Mouse (Mus musculus) G1E (cell line): ENCODE measurements around the gene Lgals3bp. TPM values are rescaled to one million over a fixed set of nuclear protein-coding genes. Genes with fewer than 3 reads are reported as not detected.

ENCODE experiments used
- ATAC-seq: 2 replicates; pipeline ENCODE4 v1.8.0; 2016; ENCODE audit warnings: mild to moderate bottlenecking; ENCODE audit not compliant: insufficient number of reproducible peaks, poor library complexity, low FRiP score, severe bottlenecking; ENCODE audit errors: extremely low read depth
- DNase-seq: peaks from one replicate; pipeline ENCODE4 v3.0.0; 2012; ENCODE audit warnings: low spot score
- H3K27me3 ChIP-seq: 2 replicates; pipeline ENCODE4 v1.6.1; 2012; ENCODE audit warnings: mild to moderate bottlenecking, low read length, inconsistent platforms; ENCODE audit not compliant: insufficient read depth
- H3K36me3 ChIP-seq: replicated peaks from 2 replicates; pipeline ENCODE3; 2012; ENCODE audit warnings: mild to moderate bottlenecking, inconsistent platforms
- H3K4me1 ChIP-seq: 2 replicates; pipeline ENCODE4 v1.6.1; 2012; ENCODE audit warnings: low read depth, low read length, inconsistent platforms, mixed read lengths; ENCODE audit not compliant: insufficient read depth
- H3K4me3 ChIP-seq: 2 replicates; pipeline ENCODE4 v1.5.1; 2012; ENCODE audit warnings: low read depth, mild to moderate bottlenecking, inconsistent platforms, low read length, moderate library complexity, mixed read lengths
- H3K9me3 ChIP-seq: replicated peaks from 2 replicates; pipeline ENCODE4 v1.6.1; 2012; ENCODE audit warnings: inconsistent platforms
- CTCF ChIP-seq: IDR thresholded peaks from 2 replicates; pipeline ENCODE4 v1.5.1; 2012; ENCODE audit warnings: low read depth, low read length, inconsistent platforms, mixed read lengths
- GATA1 ChIP-seq: IDR thresholded peaks from 2 replicates; pipeline ENCODE4 v1.6.1; 2012; ENCODE audit warnings: borderline replicate concordance, low read length, inconsistent platforms, mixed read lengths
- GATA2 ChIP-seq: IDR thresholded peaks from 2 replicates; pipeline ENCODE4 v1.6.1; 2012; ENCODE audit warnings: low read depth, low read length, inconsistent platforms, borderline replicate concordance
- POLR2AphosphoS5 ChIP-seq: IDR thresholded peaks from 2 replicates; pipeline ENCODE4 v1.6.1; 2012; ENCODE audit warnings: low read depth, low read length, inconsistent platforms; ENCODE audit not compliant: insufficient replicate concordance
- TAL1 ChIP-seq: conservative IDR thresholded peaks from 2 replicates; pipeline ENCODE4 v1.6.1; 2012; ENCODE audit warnings: low read depth, low read length, inconsistent platforms, mixed read lengths
- polyA plus RNA-seq: library from polyadenylated mRNA; stranded (reverse); fragments of >175 nt; gene quantifications from 2 replicates; pipeline ENCODE4 v1.2.3, GENCODE M21; 2012
- total RNA-seq, 2 experiments: library from RNA; stranded (forward) in 1 of 2; stranded (reverse) in 1 of 2; fragments of 200-1000 nt in 1 of 2; fragments of >200 nt in 1 of 2; fragmentation: Nextera tagmentation in 1 of 2; gene quantifications; 2 replicates each; pipeline ENCODE4 v1.2.3; 2014 to 2017

Gene Lgals3bp
- total and polyA plus RNA-seq, 3 experiments, result 8.1 to 25.7 (median 9.5) TPM

DNA sequence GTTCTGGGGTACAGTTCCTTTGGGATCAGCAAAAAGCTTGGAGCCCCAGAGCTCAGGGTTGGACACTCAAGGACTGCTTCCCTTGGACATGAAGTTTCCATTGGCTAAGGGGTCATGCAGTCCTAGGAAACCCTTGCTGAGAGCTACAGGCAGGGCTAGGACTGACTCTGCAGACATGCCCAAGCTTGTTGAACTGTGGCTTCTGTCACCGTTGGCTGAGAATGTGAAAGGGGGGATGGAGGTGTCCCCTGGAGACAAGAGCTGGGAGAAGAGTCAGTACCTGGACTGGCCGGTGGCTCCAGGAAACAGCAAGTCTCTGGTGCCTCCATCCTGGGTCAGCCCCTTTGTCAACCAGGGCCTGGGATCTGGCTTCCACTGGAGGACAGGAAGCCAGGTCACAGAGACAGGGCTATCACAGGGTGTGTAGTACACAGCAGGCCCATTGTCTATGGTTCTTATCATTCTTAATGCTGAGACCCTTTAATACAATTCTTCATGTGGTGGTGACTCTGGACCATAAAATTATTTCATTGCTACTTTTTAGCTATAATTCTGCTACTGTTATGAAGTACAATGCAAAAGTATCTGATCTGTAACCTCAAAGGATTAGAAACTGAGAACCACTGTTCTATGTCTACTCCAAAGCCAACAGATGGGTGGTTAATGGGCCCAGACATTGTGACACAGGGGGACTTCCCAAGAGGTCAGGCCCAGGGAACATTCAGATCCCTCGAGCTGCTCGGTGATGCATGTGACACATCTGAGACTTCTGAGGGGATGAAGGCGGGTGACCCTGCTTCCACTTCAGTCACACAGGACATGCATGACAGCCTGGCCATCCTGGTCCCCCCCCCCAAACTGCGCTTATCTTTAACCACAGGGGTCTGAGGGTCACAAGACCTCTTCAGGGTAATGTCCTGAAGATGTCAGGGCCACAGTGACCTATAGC lies 2.3 kb upstream of the Lgals3bp start:
- Histone ChIP-seq H3K27me3 (no peaks in the 10 kb centered on the region), H3K4me3 (no peak overlapping the region), H3K4me1 (peaks cover 40% of the 10 kb centered on the region), H3K9me3 (no peaks in the 10 kb centered on the region), H3K36me3 (peaks cover 53% of the 10 kb centered on the region)
- DNase-seq, result no peak
- TF ChIP-seq CTCF (no peak), TAL1 (no peak), POLR2AphosphoS5 (no peak), GATA1 (no peak), GATA2 (no peak)
- ATAC-seq, result no peak

DNA sequence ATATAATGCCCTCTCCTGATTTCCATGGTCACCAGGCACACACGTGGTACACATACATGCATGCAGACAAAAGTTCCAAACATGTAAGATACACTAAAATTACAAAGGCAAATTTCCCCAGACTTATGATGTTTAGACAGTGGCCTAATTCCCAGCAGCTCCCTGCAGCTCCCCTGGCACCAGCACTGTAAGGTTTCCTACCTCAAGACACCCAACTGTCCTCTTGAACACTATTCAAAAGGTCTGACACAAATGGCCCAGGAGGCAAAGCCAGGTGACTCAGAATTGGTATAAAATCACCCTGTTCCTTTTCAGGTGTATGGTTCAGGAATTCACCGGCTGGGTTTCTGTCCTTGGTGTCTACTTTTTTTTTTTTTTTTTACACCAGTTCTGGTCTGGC lies 1.3 kb upstream of the Lgals3bp start:
- DNase-seq, result no peak
- no peak for ATAC-seq
- H3K36me3 ChIP-seq, result peaks cover 53% of the 10 kb centered on the region
- TF ChIP-seq TAL1 (no peak), POLR2AphosphoS5 (no peak), GATA2 (no peak), CTCF (no peak), GATA1 (no peak)
- H3K27me3 ChIP-seq, result 0 out of 2 replicates have a peak, but pooled peaks cover 2% of the 10 kb centered on the region
- H3K9me3 ChIP-seq, result no peaks in the 10 kb centered on the region
- H3K4me1 ChIP-seq, result peaks cover 40% of the 10 kb centered on the region
- H3K4me3 ChIP-seq, result no peak overlapping the region

DNA sequence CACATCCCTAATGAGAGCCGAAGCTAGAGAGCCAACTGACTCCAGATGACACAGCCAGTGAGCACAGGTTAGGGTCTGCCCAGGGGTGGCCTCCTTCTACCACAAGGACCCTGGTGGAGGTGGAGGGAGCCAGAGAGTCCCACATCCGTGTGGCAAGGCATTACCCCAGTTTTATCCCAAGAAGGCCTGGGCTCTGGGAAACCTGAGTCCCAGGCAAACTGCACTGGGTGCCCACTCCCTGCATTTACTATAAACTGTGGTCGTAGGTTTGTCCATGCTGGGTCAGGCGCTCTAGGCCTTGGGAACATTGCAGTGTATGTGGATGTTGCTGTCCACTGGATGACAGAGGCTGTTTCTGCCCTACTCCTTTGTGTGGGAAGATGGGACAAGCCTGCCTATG lies 697 bp downstream of the Lgals3bp start:
- peaks cover 53% of the 10 kb centered on the region for H3K36me3 ChIP-seq
- TF ChIP-seq GATA1 (no peak), GATA2 (no peak), CTCF (no peak), POLR2AphosphoS5 (no peak), TAL1 (no peak)
- ATAC-seq, result no peak
- peak overlapping the region; percentile 58 for H3K4me3 ChIP-seq
- H3K4me1 ChIP-seq, result peaks cover 40% of the 10 kb centered on the region
- 0 out of 2 replicates have a peak, but pooled peaks cover 2% of the 10 kb centered on the region for H3K27me3 ChIP-seq
- H3K9me3 ChIP-seq, result no peaks in the 10 kb centered on the region
- DNase-seq, result no peak

DNA sequence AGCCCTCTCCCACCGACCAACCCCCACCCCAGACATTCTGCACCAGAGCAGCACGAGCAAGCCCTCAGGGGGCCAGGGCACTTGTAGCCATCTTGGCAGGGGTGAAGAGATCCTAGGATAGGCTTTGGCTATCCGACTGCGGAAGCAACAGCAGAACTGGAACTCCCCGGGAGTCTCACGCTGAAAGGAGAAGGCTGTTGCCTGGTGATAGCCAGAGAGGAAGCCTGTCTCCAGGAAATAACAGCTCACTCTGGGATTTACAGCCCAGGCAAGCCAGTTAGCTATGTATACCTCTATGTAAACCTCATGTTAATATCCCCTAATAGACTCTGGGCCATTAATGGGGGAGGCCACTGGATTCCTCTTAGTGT lies 1.3 kb downstream of the Lgals3bp start:
- no peaks in the 10 kb centered on the region for H3K9me3 ChIP-seq
- no peak overlapping the region; the same call in 1 of the 2 replicates for H3K4me3 ChIP-seq
- H3K27me3 ChIP-seq, result 0 out of 2 replicates have a peak, but pooled peaks cover 2% of the 10 kb centered on the region
- H3K4me1 ChIP-seq, result peaks cover 40% of the 10 kb centered on the region
- peaks cover 53% of the 10 kb centered on the region for H3K36me3 ChIP-seq
- ATAC-seq (no peak), DNase-seq (no peak)
- TF ChIP-seq GATA2, result no peak
- no peak for TF ChIP-seq TAL1
- TF ChIP-seq GATA1, result no peak
- no peak for TF ChIP-seq POLR2AphosphoS5
- no peak for TF ChIP-seq CTCF

DNA sequence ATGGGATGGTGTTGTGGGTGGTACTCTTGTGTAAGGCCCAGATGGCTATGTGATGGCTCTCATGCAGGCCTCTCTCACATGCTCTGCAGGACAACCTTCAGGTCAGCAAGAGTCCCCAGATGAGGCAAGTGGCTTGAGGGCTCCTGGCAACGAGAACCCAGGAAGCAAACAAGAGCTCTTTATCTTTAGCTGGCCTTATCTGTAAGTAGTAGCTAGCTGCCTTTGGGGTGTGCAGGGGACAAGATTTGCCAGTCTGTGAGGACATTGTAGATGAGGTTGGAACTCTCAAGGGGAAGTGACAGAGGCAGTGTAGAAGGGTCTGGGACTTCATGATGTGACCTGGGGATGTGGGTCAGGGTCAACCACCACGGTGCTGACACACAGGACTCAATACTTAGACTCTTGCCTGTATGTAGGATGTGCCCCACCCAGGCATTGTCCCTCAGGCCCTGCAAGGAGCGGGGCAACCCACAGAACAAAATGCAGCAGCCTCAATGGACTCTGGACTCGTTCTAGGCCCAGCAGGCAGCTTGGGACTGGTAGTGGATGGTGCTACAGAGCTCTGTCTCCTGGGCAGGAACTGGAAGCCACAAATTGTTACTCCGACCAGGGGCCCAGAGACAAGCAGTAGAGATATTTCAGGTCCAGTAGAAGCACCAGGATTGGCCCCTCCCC lies 1.9 kb downstream of the Lgals3bp start:
- peaks cover 39% of the 10 kb centered on the region for H3K4me1 ChIP-seq
- DNase-seq (no peak), ATAC-seq (peak; percentile 40)
- H3K9me3 ChIP-seq, result no peaks in the 10 kb centered on the region
- 0 out of 2 replicates have a peak, but pooled peaks cover 2% of the 10 kb centered on the region for H3K27me3 ChIP-seq
- peaks cover 52% of the 10 kb centered on the region for H3K36me3 ChIP-seq
- TF ChIP-seq GATA1, result no peak
- no peak for TF ChIP-seq GATA2
- TF ChIP-seq CTCF, result no peak
- no peak for TF ChIP-seq POLR2AphosphoS5
- no peak for TF ChIP-seq TAL1
- H3K4me3 ChIP-seq, result no peak overlapping the region; the same call in 1 of the 2 replicates

DNA sequence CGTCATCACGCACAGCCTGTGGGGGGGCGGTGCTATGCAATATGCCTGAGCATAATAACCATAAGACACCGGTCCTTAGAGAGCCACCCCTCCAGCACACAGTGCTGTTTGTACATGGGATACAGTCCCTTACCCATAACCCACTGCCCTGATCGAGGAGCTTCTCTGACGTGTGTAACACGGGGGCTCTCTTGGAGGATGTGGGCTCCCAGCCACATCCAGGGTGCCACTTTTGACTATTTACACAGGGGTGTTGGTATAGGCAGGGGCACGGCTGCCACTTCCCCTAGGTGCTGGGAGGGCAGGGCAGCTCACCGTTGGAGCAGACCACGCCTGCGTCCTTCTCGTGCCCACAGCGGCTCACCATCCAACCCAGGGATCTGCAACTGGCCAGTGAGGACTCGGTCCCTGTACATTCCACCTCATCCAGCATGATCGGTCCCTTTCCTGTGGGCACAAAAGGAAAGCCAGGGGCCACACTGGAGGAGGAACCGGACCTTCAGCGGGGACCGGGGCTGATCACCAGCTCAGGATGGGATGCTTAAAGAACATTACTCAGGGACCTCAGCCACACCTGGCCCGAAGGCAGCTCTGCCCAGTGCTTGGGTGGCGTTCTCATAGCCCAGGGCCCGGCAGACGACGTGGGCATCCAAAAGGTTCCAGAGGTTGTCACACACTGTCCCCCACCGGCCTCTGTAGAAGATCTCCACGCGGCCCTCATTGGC lies 3.9 kb downstream of the Lgals3bp start:
- no peak for ATAC-seq

More for the DNA sequence above, 3.9 kb downstream of the Lgals3bp start:
- DNase-seq, result no peak
- Histone ChIP-seq H3K9me3 (no peaks in the 10 kb centered on the region), H3K4me1 (peaks cover 27% of the 10 kb centered on the region), H3K36me3 (peaks cover 66% of the 10 kb centered on the region), H3K4me3 (no peak overlapping the region), H3K27me3 (0 out of 2 replicates have a peak, but pooled peaks cover 2% of the 10 kb centered on the region)
- TF ChIP-seq TAL1 (no peak), POLR2AphosphoS5 (no peak), GATA1 (no peak), CTCF (no peak), GATA2 (no peak)
